Mouse (Mus musculus) embryonic facial prominence, embryonic 12.5 days (tissue): Measurements from ENCODE around the gene Diexf. TPM values are rescaled to one million over a fixed set of nuclear protein-coding genes. Genes with fewer than 3 reads are reported as not detected.

Source experiments
- ATAC-seq: fragments of 200-750 bp; cut with Nextera tagmentation; 2 replicates; pipeline ENCODE4 v1.8.0; 2017; ENCODE audit not compliant: insufficient number of reproducible peaks, insufficient read depth, low FRiP score, low TSS enrichment
- H3K27ac ChIP-seq: fragments of 300-500 bp; sonication (generic); 2 replicates; pipeline ENCODE4 v1.5.1; 2016; ENCODE audit warnings: mild to moderate bottlenecking
- H3K27me3 ChIP-seq: fragments of 300-500 bp; sonication (generic); 2 replicates; pipeline ENCODE4 v1.6.1; 2016; ENCODE audit warnings: mild to moderate bottlenecking, moderate library complexity
- H3K36me3 ChIP-seq: fragments of 300-500 bp; sonication (generic); 2 replicates; pipeline ENCODE4 v1.6.1; 2016; ENCODE audit warnings: mild to moderate bottlenecking
- H3K4me1 ChIP-seq: fragments of 300-500 bp; sonication (generic); 2 replicates; pipeline ENCODE4 v1.6.1; 2016
- H3K4me2 ChIP-seq: fragments of 300-500 bp; sonication (generic); replicated peaks from 2 replicates; pipeline ENCODE4 v1.6.1; 2016; ENCODE audit warnings: mild to moderate bottlenecking, moderate library complexity
- H3K4me3 ChIP-seq: fragments of 300-500 bp; sonication (generic); 2 replicates; pipeline ENCODE4 v1.5.1; 2016; ENCODE audit warnings: mild to moderate bottlenecking
- H3K9ac ChIP-seq: fragments of 300-500 bp; sonication (generic); 2 replicates; pipeline ENCODE4 v1.6.1; 2016; ENCODE audit warnings: mild to moderate bottlenecking, moderate library complexity
- H3K9me3 ChIP-seq: fragments of 300-500 bp; sonication (generic); 2 replicates; pipeline ENCODE4 v1.6.1; 2016; ENCODE audit warnings: mild to moderate bottlenecking, moderate library complexity
- WGBS: fragments of 180-500 bp; shearing (Covaris S2); methylation state at CpG from one replicate; pipeline ENCODE4 v1.1.7; 2016; 5-methylcytosine and 5-hydroxymethylcytosine counted together
- polyA plus RNA-seq: library from polyadenylated mRNA; unstranded; fragments of >200 nt; fragmentation: Nextera tagmentation; extraction: Ambion mirVana; gene quantifications from 2 replicates; pipeline ENCODE4 v1.2.1, GENCODE M21; 2016

The Diexf gene
- polyA plus RNA-seq, 1 experiment from 2014 or later: 9.0 TPM

GRCm38 (mm10) chr1:193156316-193157110 lies 26.4 kb upstream of the Diexf start:
- Histone ChIP-seq H3K36me3 (no peaks in the 10 kb centered on the region), H3K9ac (no peak overlapping the region), H3K4me2 (peak overlapping the region; percentile 16; the same call in 1 of the 2 replicates), H3K27ac (peak overlapping the region; percentile 71), H3K4me1 (peaks cover 22% of the 10 kb centered on the region), H3K27me3 (peaks cover 40% of the 10 kb centered on the region), H3K9me3 (no peaks in the 10 kb centered on the region), H3K4me3 (no peak overlapping the region)
- ATAC-seq: no peak
- WGBS: 60% methylated on average over 15 of the region's 15 CpGs

- H3K27me3 ChIP-seq: peaks cover 46% of the 10 kb centered on the region
- peak overlapping the region; percentile 52 for H3K4me2 ChIP-seq
Measured at GRCm38 (mm10) chr1:193153561-193153960, 23.5 kb upstream of the Diexf start.

GRCm38 (mm10) chr1:193152872-193153271 lies 22.8 kb upstream of the Diexf start, which contains the start of gene Irf6:
Irf6 (plus strand) TSS chr1:193153111.
- no peak within 1 kb of the TSS; the same call in 1 of the 2 replicates for H3K27ac ChIP-seq
- H3K9ac ChIP-seq: peak within 1 kb of the TSS; percentile 36; the same call in 1 of the 2 replicates
- peak within 1 kb of the TSS; percentile 38 for H3K4me3 ChIP-seq
- WGBS: under 1% methylated on average over 30 of the region's 30 CpGs
- H3K27me3 ChIP-seq: peaks cover 46% of the 10 kb centered on the region
- peak; percentile 92 for ATAC-seq
- H3K4me2 ChIP-seq: peak within 1 kb of the TSS; percentile 52
- no peaks in the 10 kb centered on the region for H3K9me3 ChIP-seq
- H3K4me1 ChIP-seq: peaks cover 30% of the 10 kb centered on the region
- no peaks in the 10 kb centered on the region for H3K36me3 ChIP-seq

More at GRCm38 (mm10) chr1:193153561-193153960, 23.5 kb upstream of the Diexf start:
- Histone ChIP-seq H3K9me3 (no peaks in the 10 kb centered on the region), H3K4me1 (peaks cover 30% of the 10 kb centered on the region), H3K4me3 (peak overlapping the region; percentile 38), H3K9ac (peak overlapping the region; percentile 36; the same call in 1 of the 2 replicates), H3K36me3 (no peaks in the 10 kb centered on the region), H3K27ac (no peak overlapping the region)
- WGBS: 21% methylated on average over 16 of the region's 16 CpGs
- ATAC-seq: no peak

DNA sequence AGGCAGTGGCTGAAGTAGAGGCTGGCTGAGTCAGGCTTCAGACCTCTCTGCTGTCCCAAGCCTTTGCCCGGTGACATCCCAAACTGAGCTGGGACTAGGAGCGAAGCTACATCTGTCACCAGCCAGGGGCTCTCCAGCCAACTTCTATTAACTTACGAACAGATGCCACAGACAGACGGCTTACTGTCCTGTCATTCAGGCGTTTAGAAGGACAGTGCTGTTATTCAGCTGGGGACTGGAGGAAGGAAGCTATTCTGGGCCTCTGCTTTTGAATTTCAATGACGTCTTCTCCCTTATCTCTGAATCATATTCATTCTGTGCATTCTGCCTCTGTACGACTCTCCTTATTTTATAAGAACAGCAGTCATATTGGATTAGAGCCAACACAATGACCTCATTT lies 21.1 kb upstream of the Diexf start:
- Histone ChIP-seq H3K9me3 (no peaks in the 10 kb centered on the region), H3K9ac (no peak overlapping the region), H3K4me1 (peaks cover 15% of the 10 kb centered on the region), H3K4me3 (no peak overlapping the region), H3K36me3 (no peaks in the 10 kb centered on the region), H3K4me2 (no peak overlapping the region), H3K27ac (no peak overlapping the region), H3K27me3 (peaks cover 46% of the 10 kb centered on the region)
- no peak for ATAC-seq
- 19% methylated on average over 7 of the region's 7 CpGs for WGBS

GRCm38 (mm10) chr1:193149231-193149630 lies 19.2 kb upstream of the Diexf start:
- 60% methylated on average over 3 of the region's 3 CpGs for WGBS
- no peak for ATAC-seq

DNA sequence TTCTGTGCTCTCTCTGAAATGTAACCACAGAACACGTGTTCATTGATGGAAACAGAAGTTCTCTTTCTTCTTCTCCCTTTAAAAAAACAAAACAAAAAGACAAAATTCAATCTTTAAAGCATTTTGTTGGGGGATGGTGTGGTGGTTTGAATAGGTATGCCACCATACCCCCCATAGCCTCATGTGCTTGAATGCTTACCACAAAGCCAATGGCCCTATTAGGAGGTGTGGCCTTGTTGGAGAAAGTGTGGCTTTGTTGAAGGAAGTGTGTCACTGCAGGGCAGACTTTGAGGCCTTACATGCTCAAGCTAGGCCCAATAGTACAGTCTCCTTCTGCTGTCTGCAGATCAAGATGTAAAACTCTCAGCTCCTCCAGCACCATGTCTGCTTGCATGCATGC lies 16.3 kb upstream of the Diexf start:
- Histone ChIP-seq H3K9me3 (no peaks in the 10 kb centered on the region), H3K4me3 (no peak overlapping the region), H3K36me3 (no peaks in the 10 kb centered on the region), H3K27ac (no peak overlapping the region), H3K4me1 (peaks cover 7% of the 10 kb centered on the region), H3K27me3 (peaks cover 6% of the 10 kb centered on the region; the same call in 1 of the 2 replicates), H3K9ac (no peak overlapping the region), H3K4me2 (no peak overlapping the region)
- no peak for ATAC-seq
- WGBS: 91% methylated on average over 1 of the region's 1 CpGs

More at GRCm38 (mm10) chr1:193149231-193149630, 19.2 kb upstream of the Diexf start:
- Histone ChIP-seq H3K4me1 (peaks cover 15% of the 10 kb centered on the region), H3K36me3 (no peaks in the 10 kb centered on the region), H3K27ac (no peak overlapping the region), H3K9me3 (no peaks in the 10 kb centered on the region), H3K4me3 (no peak overlapping the region), H3K4me2 (no peak overlapping the region), H3K9ac (no peak overlapping the region), H3K27me3 (peaks cover 30% of the 10 kb centered on the region)

- 77% methylated on average over 4 of the region's 4 CpGs for WGBS
- Histone ChIP-seq H3K4me1 (no peaks in the 10 kb centered on the region), H3K4me2 (no peak overlapping the region), H3K4me3 (no peak overlapping the region), H3K36me3 (no peaks in the 10 kb centered on the region), H3K27ac (no peak overlapping the region), H3K9ac (no peak overlapping the region), H3K27me3 (no peaks in the 10 kb centered on the region), H3K9me3 (no peaks in the 10 kb centered on the region)
- ATAC-seq: no peak
Measured at GRCm38 (mm10) chr1:193145101-193145500, 15.0 kb upstream of the Diexf start.

DNA sequence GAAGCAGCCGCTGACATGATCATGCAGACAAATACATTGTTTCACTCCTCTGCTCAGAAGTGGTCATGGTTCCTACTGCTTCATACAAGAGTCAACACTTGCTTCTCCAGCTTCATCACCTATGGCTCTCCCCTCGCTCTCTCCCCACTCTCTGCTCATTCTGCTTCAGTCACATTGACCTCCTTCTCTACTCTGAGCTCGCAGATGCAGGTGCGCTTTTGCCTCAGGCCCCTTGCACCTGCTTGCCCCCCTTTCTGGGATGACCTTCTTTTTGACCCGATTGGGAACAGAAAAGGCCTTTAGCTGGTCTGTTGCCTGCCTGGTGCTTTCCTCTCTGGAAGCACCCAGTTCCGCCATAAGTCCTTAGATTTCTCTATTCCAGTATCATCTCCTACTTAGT lies 14.4 kb upstream of the Diexf start:
- H3K27ac ChIP-seq: no peak overlapping the region
- no peaks in the 10 kb centered on the region for H3K36me3 ChIP-seq
- H3K4me2 ChIP-seq: no peak overlapping the region
- no peak for ATAC-seq
- H3K9me3 ChIP-seq: no peaks in the 10 kb centered on the region
- no peaks in the 10 kb centered on the region for H3K4me1 ChIP-seq
- whole genome bisulfite sequencing: 82% methylated on average over 6 of the region's 6 CpGs
- H3K4me3 ChIP-seq: no peak overlapping the region
- H3K9ac ChIP-seq: no peak overlapping the region
- H3K27me3 ChIP-seq: no peaks in the 10 kb centered on the region

DNA sequence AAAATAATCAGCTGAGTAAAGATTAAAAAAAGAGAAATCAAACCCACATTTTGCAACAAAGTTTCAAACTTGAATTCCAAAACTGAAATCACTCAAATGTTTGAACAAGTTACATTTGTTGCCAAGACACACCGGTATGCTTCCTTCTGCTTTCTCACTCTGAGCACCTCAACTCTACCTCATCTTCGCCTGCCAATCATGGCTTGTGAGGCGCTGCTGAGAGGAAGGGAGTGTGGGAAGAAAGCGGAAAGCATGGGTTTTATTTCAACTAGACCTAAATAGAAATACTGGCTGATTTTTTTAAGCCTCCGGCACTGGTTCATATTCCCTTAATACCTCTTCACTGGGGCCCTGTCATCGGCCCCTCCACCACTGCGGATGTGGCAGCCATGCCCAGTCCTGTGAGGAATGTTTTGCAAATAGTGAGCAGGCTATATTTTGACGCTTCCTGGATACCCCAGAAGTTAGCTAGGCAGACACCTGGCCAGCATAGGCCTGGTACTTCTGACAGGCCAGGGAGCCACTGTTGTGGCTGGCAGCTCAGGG lies 12.5 kb upstream of the Diexf start:
- ATAC-seq: no peak
- Histone ChIP-seq H3K27ac (no peak overlapping the region), H3K27me3 (no peaks in the 10 kb centered on the region), H3K9me3 (no peaks in the 10 kb centered on the region), H3K36me3 (no peaks in the 10 kb centered on the region), H3K9ac (no peak overlapping the region), H3K4me3 (no peak overlapping the region), H3K4me1 (no peaks in the 10 kb centered on the region), H3K4me2 (no peak overlapping the region)
- WGBS: 73% methylated on average over 8 of the region's 8 CpGs

GRCm38 (mm10) chr1:193141118-193141517 lies 11.0 kb upstream of the Diexf start:
- H3K36me3 ChIP-seq: no peaks in the 10 kb centered on the region
- peak overlapping the region; percentile 64 for H3K27ac ChIP-seq
- H3K4me3 ChIP-seq: no peak overlapping the region
- no peaks in the 10 kb centered on the region for H3K27me3 ChIP-seq
- no peaks in the 10 kb centered on the region for H3K9me3 ChIP-seq
- H3K4me2 ChIP-seq: no peak overlapping the region
- ATAC-seq: no peak
- 54% methylated on average over 7 of the region's 7 CpGs for WGBS
- H3K4me1 ChIP-seq: no peaks in the 10 kb centered on the region
- no peak overlapping the region for H3K9ac ChIP-seq

- no peak for ATAC-seq
- Histone ChIP-seq H3K9ac (no peak overlapping the region), H3K4me2 (no peak overlapping the region), H3K27me3 (no peaks in the 10 kb centered on the region), H3K27ac (no peak overlapping the region), H3K9me3 (no peaks in the 10 kb centered on the region), H3K4me1 (no peaks in the 10 kb centered on the region), H3K36me3 (no peaks in the 10 kb centered on the region), H3K4me3 (no peak overlapping the region)
- WGBS: 55% methylated on average over 3 of the region's 3 CpGs
Measured at GRCm38 (mm10) chr1:193138669-193139068, 8.6 kb upstream of the Diexf start.

GRCm38 (mm10) chr1:193138087-193138486 lies 8.0 kb upstream of the Diexf start:
- ATAC-seq: no peak
- Histone ChIP-seq H3K4me1 (no peaks in the 10 kb centered on the region), H3K9ac (no peak overlapping the region), H3K4me3 (no peak overlapping the region), H3K27ac (no peak overlapping the region), H3K4me2 (no peak overlapping the region), H3K9me3 (no peaks in the 10 kb centered on the region), H3K27me3 (no peaks in the 10 kb centered on the region), H3K36me3 (no peaks in the 10 kb centered on the region)
- WGBS: 28% methylated on average over 7 of the region's 7 CpGs
